Mouse (Mus musculus): ENCODE results near the gene Dad1. TPM values are rescaled to one million over a fixed set of nuclear protein-coding genes. Genes with fewer than 3 reads are reported as not detected.
"Not testable (repeated sequence)": the region's sequence is repeated elsewhere in the genome, so short reads cannot be mapped to it uniquely, and the experiment has no call there.

Dad1 gene
- total RNA-seq, 2 experiments from 2014 or later = 26.9 to 78.6 TPM

DNA sequence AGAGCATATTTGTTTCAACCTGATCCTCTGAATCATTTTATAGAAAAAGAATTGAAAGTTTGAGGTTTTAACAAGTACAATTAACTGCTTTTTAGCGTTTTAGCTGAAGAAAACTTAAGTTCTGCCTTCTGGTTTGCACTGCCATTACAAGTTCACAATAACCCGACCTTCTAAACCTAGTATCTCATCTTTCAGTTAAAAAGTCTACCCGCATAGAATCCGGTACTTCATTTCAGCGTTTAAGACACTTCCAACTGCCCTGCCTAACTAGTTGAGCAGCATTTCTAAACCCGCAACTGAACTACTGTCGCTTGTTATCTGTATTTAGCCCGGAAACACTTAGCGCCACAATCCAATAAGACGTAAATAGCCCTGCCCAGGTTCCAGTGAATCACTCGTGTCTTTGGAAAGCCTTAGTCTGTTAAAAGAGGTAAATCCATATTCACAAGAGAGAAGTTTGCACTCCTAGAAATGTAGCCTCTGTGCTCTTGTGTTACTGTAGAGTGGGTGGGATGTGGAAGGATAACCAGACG is 832 bp upstream of the Dad1 start:
- ATAC-seq (replicated peaks; ENCODE audit: low FRiP score, poor library complexity, severe bottlenecking) = no peak

GRCm38 (mm10) chr14:54250122-54250521 is 3.8 kb downstream of the Dad1 start:
- ATAC-seq (replicated peaks; ENCODE audit: low FRiP score, poor library complexity, severe bottlenecking) = no peak

DNA sequence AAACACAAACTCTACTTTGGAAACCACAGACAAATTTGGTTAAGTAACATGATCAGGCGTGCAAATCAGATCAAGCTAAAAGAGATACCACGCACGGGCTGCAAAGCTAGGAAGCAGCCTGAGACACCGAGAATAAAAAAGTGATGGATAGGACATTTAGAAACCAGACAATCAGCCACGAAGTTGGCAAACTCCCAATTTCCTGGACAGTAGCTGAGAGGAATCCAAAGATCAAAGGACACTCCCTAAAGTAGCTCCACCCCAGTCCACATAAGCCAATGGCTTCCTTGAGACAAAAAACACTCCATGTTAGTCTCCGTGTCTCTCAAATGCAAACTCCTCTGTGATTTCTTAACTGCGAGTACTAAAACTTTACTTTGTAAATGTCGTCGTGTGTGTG is 4.6 kb downstream of the Dad1 start:
- no peak for ATAC-seq (replicated peaks; ENCODE audit: low FRiP score, poor library complexity, severe bottlenecking)

DNA sequence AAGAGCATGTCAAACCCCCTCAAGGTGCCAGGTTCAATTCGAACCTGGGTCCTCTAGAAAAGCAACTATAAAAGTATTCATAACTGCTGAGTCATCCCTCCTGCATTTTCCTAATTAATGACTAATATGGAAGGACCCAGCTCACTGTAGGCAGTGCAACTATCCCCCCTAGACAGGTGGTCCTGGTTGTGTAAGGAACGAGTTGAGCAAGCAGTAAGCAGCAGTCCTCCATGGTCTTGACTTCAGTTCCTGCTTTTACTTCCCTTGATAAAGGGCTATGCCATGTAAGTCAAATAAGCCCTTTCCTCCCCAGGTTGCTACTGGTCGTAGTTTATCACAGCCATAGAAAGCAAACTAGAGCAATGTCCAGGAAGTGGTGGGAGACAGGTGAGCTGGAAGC is 7.7 kb downstream of the Dad1 start:
- no peak for ATAC-seq (replicated peaks; ENCODE audit: low FRiP score, poor library complexity, severe bottlenecking)

DNA sequence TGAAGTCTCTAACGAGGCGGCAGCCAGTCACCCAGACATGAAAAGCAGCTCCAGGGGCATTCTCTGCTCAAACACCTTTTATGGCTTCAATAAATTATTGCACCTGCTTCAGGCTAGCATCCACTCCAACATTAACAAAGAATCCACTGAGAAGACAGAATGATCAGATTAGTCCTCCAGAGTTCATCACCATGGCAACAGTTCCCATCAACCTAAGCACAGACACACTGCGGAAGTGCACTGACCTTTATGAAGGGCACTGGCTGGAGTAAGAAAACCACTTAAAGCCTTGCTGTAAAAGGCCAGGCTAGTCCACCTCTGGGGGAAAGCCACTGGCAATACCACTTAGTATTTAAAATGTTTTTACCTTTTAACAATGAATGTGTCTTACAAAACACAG is 9.7 kb downstream of the Dad1 start:
- ATAC-seq (replicated peaks; ENCODE audit: low FRiP score, poor library complexity, severe bottlenecking) = no peak

DNA sequence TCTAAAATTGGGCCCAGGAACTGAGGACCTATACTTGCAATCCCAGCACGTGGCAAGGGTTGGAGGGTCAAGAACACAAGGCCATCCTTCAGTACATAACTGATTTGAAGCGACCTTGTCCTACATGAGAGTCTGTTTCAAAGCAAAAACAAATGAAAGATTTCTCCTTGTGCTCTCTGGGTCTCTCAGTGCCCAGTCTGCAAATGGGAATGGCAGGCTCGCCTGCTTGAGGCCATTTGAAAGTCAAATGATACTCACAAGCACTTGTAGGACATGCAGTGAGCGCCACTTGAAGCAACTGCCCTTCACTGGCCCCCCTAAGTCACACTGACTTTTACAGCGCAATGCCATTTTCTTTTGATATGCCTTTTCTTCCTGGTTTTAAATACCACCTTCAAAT is 13.4 kb downstream of the Dad1 start:
- ATAC-seq (replicated peaks; ENCODE audit: low FRiP score, poor library complexity, severe bottlenecking) = no peak

GRCm38 (mm10) chr14:54239002-54239736 is 14.7 kb downstream of the Dad1 start:
- peak; percentile 83 for ATAC-seq (replicated peaks; ENCODE audit: low FRiP score, poor library complexity, severe bottlenecking)

GRCm38 (mm10) chr14:54236881-54237280 is 17.0 kb downstream of the Dad1 start:
- ATAC-seq (replicated peaks; ENCODE audit: low FRiP score, poor library complexity, severe bottlenecking) = no peak

DNA sequence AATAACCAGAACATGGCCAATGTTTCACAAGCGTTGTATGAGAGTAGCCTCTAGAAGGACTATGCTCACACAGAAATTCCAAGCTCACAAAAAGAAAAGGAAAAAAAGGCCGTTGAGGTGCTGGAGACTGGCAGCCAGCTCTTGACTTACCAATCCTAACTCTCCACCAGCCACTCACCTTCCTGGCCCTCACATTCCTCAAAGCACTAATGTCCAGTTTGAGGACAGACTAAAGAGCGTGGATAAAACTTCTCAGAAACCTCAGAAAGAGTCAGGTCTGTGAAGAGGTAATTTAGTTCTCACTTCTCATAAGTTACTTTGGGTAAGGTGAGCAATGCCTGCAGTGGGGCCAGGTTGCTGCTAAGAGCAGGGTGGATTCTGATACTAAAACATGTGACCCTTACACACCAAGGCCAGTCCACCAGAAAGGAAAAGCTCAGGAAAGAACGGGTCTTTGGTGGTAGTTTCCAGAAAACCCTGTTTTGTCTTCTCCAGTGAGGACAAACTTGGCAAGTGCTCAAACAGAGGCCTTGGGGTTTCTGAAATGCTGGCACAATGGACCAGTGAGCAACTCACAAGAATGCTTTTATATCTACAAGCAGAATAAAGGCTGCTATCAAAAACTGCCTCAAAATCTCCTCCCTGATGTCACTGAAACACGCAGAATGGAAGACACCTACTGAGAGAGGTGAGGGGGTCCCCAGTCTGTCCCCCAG is 17.9 kb downstream of the Dad1 start:
- ATAC-seq (replicated peaks; ENCODE audit: low FRiP score, poor library complexity, severe bottlenecking) = no peak

DNA sequence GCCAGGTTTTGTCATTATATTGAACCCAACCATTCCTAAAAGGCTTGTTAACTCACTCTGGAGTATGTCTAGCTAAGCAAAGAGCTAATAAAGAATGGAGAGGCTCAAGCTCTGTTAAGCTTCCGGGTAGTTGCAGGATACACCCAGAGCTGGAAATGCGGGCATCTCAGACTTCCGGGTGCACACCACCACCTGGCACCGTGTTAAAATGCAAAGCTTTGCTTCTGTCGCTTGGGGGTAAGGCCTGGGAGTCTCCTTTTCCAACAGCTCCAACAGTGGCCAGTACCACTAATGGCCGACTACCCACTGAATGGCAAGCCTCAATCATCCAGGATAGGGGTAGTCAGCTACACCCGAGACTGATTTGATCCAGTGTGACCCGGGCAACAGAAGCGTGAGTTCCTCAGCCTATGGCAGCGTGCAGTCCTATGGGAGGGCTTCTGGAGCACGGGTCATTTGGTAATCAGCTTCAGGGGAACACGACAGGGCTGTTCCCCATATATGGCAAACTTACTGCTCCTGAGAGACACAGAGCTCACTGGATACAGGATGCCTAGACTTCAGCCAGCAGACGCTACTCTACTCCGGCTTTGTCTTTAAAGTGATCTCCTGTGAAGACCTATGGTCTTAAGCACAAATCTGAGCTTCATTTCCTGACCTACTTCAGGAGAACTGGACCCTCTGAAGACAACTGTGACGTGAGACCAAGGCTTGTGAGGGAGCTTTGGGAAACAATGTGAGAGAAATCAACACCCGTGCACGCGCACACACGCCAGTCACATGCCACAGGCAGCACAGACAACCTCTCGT is 19.5 kb downstream of the Dad1 start:
- no peak for ATAC-seq (replicated peaks; ENCODE audit: low FRiP score, poor library complexity, severe bottlenecking)

DNA sequence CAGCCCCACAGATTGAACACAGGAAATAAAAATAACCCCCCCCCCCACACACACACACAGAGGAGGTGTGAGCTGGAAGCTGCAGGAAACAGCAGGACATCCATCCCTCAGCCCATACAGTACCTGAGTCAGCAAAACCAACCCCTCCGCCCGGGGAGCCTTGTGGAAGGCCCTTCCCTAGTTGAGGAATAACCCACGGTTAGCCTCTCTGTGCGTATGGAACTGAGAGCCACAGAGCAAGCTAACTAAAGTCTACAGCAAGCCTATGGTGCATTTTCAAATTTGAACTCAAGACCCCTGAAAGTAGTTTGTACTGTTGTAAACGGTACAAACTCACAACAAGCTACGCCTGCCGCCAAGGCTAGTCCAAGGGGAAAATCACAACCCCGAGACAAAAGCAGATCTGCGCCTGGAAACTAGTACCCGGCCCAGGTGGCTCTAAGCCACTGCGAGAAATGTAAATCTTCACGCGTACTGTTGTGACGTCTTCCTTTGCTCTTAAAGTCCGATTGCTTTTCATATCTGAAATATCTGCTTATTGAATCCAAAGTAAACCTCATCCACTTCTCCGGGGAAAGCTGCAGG is 20.3 kb downstream of the Dad1 start:
- ATAC-seq (replicated peaks; ENCODE audit: low FRiP score, poor library complexity, severe bottlenecking) = no peak

DNA sequence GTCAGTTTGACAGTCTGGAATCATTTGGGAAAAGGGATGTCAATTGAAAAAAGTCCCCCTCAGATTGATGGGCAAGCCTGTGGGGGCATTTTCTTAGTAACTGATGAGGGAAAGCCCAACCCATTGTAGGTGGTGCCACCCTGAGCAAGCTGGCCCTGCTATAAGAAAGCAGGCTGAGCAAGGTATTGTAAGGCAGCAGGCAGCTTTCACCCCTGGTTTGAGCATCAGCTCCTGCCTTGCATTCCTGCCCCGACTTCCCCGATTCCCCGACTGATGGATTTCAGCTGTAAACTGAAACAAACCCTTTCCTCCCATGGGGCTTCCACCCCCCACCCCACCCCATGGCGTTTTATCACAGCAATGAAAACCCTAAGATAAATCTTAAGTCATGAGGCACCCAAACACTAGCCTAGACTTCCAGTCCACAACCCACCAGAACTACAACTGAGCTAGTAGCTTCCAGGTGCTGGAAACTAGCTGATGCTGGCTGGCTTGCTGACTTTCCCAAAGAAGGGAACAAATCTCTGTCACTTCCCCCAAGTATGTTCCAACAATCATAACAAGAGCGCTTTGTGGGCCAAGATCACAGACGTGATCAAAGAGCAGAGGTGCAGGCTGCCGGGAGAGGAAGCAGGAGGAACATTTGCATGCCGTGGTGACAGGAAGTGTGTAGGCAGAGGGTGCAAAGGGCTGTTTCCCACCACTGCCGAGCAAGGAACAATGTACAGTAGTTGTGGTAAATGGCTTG is 20.9 kb downstream of the Dad1 start:
- no peak for ATAC-seq (replicated peaks; ENCODE audit: low FRiP score, poor library complexity, severe bottlenecking)

DNA sequence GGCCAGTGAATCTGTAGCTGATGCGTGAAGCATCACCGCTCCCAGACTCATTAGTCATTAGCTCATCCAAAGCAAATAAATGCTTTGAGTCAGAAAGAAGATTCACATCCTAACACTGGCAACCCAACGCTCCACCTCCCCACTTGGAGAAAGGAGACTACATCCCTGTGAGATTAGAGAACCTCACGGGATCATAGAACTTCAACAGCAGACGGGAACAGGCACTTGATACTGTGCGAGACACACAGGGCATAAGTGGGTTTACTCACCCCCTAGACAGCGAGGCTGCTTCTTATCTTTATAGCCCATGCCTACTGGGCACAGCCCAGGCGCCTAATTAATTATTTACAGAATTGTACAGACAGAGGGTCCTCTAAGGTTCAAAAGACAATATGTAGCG is 21.8 kb downstream of the Dad1 start:
- ATAC-seq (replicated peaks; ENCODE audit: low FRiP score, poor library complexity, severe bottlenecking) = no peak

DNA sequence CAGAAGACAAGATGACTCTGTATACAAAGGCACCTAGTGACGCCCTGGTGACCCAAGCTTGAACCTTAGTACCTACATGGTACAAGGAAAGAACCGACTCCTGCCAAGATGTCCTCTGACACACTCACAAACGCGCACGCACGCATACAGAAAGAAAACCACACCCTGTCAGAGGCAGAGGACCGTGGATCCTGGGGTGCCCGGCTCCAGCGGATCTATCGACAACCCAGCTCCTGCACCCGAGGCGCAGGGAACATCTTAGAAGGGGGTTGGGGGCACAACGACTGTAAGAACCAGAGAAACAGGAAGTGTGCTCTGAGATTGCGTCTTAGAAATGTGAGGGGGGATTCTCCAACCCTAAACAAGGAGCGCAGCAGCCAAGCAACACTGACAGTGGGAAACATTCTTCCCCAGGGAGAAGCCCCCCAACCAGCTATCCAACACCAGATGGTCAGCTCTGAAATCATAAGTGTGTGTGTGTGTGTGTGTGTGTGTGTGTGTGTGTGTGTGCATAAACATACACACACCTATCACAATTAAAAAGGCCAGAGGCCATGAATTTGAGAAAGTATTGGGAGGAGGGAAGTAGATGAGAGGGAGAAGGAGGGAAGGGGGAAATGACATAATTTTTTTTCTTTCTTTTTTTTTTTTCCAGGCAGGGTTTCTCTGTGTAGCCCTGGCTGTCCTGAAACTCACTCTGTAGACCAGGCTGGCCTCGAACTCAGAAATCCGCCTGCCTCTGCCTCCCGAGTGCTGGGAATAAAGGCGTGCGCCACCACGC is 22.5 kb downstream of the Dad1 start:
- no peak for ATAC-seq (replicated peaks; ENCODE audit: low FRiP score, poor library complexity, severe bottlenecking)

DNA sequence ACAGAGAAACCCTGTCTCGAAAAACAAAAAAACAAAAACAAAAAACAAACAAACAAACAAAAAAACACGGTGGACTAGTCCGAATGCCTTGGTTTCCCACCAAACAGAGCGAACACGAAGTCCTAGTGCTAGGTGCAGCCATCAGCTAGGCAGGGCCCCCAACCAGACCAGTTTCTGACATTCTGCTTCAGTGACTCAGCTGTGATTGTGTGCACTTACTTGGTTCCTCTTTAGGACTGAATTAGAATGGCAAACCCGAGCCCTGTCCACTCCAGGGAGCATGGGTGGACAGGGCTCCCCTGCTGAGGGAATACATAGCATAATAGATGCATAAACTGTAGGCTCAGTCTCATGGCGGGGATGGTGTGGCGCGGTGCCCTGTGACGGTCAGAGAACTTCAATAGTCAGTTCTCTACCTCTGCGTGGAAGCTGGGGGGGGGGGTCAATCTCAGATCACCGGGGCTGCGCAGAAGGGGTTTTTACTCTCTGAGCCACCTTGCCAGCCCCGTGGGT is 23.2 kb downstream of the Dad1 start:
- no peak for ATAC-seq (replicated peaks; ENCODE audit: low FRiP score, poor library complexity, severe bottlenecking)

DNA sequence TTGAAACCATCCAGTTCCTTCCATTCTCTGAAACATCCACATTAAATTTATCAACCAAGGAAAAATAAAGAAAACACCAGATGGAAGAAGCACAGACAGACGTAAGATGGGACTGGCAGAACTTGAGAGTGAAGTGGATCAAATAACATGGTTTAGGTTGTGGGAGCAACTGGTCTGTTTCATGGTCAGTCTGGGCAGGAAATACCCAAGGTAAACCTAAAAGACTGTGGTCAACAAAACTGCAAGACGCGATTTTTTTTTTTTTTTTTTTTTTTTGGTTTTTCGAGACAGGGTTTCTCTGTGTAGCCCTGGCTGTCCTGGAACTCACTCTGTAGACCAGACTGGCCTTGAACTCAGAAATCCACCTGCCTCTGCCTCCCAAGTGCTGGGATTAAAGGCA is 24.1 kb downstream of the Dad1 start:
- not testable (repeated sequence) for ATAC-seq (replicated peaks; ENCODE audit: low FRiP score, poor library complexity, severe bottlenecking)

GRCm38 (mm10) chr14:54228933-54229713 is 24.8 kb downstream of the Dad1 start:
- ATAC-seq (replicated peaks; ENCODE audit: low FRiP score, poor library complexity, severe bottlenecking) = no peak

- no peak for ATAC-seq (replicated peaks; ENCODE audit: low FRiP score, poor library complexity, severe bottlenecking)
Observed at GRCm38 (mm10) chr14:54228501-54228900, 25.4 kb downstream of the Dad1 start.

Measured in erythroblast, adult 5-6 weeks (primary cell).